Mouse (Mus musculus): ENCODE results near the gene Nat8f6.
"Not testable (repeated sequence)": the region's sequence is repeated elsewhere in the genome, so short reads cannot be mapped to it uniquely, and the experiment has no call there.

Nat8f6 gene

DNA sequence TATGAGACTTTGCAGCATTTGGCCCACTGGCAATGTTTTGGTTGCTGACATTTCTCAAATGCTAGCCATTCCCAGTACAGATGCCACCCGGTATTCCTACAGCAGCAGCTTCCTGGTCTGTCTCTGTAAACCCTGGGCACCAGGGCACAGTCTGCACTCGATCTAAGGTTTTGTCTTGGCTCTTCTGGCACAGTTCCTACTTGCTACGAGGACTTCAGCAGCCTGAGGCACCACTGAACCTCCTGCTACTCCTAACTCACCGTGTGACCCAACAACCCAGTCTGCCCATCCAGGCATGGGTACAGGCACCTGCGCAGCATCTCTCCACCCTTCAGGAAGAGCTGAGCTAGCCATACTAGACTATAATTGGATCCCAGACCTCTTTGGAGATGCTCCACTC is 15.3 kb upstream of the Nat8f6 start:
- not testable (repeated sequence) for DNase-seq (ENCODE audit: low spot score)

DNA sequence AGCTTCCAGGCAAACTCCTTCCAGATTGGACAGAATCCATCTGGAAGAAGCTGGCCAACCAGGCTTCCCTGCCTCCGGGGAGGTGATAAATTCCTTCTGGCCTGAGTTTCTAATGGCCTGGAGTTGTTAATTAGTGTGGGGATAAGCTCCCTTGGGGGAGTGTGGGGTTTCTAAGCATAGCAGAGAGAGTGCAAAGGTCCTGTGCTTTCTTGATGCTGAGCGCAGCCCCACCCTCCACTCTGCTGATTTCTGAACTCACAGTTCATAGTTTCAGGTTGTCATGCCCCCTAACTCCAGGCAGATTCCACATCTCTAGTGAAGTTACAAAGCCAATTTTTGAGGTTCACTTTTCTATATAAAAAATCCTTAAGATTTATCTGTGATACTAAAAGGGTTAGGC is 14.3 kb upstream of the Nat8f6 start:
- DNase-seq (ENCODE audit: low spot score): not testable (repeated sequence)

DNA sequence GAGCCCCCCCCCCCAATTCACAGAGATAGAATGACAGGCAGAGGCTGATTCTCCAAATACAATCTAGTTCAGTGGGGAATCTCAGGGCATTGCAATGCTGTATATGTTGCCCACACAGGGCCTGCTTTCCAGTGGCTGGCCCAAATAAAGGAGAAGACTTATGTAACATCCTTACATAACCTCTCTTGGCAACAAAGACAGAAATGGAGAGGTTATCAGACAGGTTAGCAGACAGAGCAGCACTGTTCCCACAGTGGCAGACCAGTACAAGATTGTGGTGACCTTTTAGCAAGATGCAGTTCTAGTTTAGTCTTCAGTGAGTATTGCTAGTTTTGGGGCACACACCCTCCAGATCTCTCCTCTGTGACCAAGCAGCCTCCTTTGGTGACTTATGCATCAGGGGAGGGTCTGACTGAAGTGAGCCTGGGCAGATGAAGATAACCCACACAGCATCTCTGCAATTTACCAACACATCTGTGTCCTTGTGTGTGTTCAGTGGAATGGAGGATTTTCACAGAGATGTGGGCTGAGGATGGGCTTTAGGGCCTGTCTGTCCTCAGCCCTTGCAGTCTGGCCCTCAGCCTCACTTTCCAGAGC is 13.8 kb upstream of the Nat8f6 start:
- DNase-seq (ENCODE audit: low spot score): not testable (repeated sequence)

DNA sequence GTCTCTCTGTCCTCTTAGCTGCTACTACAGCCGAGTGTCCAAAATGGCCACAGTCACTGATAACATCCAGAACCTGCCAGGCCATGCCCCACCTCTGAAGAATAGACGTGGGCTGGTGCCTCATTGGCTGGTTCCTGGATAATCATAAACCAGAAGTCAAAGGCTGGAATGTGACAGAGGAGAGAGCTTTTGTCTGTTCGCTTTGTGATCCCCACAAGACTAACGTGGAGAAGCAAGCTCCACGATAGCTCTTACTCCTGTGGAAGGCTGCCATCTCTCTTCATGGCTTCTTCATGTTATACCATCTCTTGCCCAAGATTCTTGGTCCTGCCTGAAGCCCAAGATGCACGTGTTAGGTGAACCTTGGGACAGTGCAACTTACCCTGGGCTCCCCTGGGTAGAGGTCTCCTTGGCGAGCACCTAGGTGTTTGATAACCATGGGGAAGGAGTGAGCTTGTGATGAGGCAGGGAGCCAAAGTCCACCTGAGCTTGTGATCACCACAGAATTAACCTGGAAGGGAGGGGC is 11.1 kb upstream of the Nat8f6 start, which contains the start of gene Nat8:
Gene Nat8, minus strand, starts transcription at position 287 of the 526 bp plus-strand sequence.
- DNase-seq (ENCODE audit: low spot score): no peak

DNA sequence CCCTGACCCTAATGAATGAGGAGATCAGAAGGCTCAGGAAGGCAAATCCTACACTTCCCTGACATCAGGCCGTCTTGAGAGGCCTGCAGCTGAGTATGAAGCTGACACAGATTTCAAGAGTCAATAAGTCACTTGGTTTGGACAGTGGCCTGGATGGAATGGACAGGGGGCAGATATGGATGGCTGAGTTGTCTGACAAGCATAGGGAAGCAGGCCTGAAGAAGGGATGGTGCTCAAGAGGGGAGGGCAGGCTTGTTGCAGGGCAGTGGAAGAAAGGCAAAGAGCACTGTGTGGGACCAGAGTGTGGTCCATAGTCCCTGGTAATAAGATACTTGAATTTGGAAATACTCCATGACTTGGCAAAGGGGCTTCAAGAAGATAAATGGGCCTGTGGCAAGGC is 8.7 kb upstream of the Nat8f6 start:
- DNase-seq (ENCODE audit: low spot score): no peak

DNA sequence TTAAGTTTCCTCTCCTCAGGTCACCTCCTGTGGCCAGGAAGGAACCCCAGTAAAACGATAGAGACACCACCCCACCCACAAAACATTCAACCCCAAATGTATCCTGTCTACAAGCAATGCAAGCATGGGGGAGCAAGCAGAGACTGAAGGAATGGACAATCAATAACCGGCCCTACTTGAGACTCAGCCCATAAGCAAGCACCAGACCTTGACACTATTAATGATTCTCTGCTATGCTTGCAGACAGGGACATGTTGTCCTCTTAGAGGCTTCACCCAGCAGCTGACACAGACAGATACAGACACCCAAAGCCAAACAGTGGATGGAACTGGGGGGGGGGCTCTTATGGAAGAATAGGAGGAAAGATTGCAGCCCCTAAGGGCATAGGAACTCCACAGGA is 5.1 kb upstream of the Nat8f6 start:
- no peak for DNase-seq (ENCODE audit: low spot score)

DNA sequence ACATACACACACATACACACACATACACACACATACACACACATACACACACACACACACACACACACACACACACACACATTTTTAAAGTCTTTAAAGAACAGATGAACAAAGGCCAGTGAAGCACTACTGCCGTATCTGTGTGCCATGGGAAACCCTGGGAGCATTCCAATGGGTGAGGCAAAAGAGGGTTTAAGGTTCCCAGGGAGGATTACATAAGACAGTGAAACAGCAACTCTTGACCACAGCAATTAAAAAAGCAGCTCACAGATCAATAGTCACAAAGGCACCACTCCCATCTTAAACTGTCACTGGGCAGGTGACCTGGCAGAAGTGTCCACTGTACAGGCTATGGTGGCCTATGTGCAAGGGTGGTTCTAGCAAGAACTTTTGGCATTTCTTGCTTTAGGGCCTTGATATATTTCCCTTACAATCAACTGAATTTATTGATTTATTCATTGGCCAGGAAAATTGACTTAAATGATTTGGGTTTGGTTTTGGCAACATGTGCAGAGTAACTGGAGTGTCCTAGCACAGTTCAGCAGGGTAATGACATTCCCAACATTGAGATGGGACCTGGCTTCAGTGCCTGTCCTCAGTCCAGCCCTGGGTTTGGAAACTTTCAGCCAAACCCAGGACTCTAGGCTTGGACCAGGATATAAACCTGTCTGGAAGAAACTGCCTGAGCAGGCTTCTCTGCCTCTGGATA is 2.8 kb upstream of the Nat8f6 start:
- no peak for DNase-seq (ENCODE audit: low spot score)

DNA sequence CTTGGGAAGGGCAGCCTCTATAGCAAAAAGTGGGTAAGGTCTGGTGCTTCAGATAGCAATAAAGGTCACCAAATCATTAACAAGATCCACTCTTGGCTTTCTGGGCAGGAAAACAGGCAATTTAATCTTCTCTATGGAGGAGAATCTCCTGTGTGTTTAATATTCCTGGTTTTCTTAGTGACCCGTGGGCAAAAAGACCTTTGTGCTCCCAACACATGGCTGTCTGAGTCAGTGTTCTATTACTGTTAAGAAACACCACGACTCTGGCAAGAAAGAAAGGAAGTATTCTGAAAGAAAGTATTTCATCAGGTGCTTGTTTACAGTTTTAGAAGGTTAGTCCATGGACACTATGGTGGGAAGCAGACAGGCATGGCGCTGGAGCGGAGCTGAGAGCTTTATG is 1.5 kb upstream of the Nat8f6 start:
- DNase-seq (ENCODE audit: low spot score): no peak

DNA sequence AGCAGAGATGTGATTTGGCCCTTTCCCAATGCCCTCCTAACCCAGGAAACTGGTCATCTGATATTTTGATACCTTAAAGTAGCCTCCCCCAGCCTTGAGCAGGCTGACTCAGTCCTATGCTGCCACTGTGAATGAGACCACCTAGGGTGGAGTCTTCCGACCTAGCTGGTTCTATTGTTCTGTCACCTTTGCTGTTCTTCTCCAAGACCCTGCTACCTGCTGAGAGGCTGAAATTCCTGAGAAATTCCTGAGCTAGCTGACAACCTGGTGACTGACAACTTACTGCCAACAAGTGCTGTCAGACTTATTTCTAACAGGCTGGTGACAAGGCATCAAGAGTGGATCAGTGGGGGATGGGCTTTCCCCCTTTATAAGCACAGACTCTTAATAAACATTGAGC is 2.4 kb downstream of the Nat8f6 start:
- DNase-seq (ENCODE audit: low spot score): no peak

DNA sequence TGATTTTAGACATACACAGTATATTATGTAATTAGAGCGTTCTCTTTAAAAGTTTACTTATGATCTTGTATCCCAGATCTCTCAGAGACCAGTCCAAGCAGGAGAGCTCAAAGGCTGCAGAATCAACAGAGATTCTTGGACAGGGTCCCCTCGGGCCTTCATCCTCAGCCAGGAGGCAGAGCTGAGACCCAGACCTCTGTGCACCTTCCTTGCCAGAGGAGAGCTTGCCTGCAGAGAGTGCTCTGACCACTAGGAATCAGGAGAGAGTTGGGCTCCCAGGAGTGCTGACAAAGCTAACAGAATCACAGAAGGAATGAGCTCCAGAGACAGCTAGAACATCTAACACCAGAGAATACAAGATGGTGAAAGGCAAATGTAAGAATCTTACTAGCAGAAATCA is 7.4 kb downstream of the Nat8f6 start:
- DNase-seq (ENCODE audit: low spot score): no peak

DNA sequence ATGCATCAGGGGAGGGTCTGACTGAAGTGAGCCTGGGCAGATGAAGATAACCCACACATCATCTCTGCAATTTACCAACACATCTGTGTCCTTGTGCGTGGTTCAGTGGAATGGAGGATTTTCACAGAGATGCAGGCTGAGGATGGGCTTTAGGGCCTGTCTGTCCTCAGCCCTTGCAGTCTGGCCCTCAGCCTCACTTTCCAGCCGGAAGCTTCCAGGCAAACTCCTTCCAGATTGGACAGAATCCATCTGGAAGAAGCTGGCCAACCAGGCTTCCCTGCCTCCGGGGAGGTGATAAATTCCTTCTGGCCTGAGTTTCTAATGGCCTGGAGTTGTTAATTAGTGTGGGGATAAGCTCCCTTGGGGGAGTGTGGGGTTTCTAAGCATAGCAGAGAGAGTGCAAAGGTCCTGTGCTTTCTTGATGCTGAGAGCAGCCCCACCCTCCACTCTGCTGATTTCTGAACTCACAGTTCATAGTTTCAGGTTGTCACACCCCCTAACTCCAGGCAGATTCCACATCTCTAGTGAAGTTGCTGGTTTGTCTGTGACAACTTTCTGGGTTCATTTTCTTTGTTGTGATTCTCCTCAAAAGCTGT is 9.7 kb downstream of the Nat8f6 start:
- not testable (repeated sequence) for DNase-seq (ENCODE audit: low spot score)

DNA sequence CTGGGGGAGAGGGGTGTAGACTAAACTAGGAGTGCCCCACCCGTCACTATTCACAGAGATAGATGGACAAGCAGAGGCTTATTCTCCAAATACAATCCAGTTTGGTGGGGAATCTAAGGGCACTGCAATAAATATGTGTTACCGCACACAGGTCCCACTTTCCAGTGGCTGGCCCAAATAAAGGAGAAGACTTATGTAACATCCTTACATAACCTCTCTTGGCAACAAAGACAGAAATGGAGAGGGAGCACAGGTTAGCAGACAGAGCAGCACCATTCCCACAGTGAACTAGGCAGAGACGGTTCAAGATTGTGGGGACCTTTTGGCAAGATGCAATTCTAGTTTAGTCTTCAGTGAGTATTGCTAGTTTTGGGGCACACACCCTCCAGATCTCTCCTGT is 10.2 kb downstream of the Nat8f6 start:
- DNase-seq (ENCODE audit: low spot score): not testable (repeated sequence)

DNA sequence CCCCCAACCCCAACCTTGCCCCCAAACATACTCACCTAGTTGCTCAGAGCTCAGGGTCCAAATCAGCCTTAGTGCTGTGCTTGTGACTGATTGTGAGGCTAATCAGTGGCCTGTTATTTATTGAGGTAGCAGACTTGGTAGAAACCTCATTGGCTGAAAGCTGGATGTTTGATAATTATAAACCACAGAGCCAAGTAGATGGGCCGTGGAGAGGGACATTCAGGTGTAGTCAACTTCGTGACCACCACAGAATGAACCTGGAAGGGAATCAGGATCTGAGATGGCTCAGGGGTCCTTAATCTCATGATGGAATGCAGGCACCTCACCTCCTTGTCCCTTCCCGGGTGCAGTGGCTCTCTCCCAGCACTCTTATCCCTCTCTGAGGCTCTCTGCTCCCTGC is 11.0 kb downstream of the Nat8f6 start:
- not testable (repeated sequence) for DNase-seq (ENCODE audit: low spot score)

DNA sequence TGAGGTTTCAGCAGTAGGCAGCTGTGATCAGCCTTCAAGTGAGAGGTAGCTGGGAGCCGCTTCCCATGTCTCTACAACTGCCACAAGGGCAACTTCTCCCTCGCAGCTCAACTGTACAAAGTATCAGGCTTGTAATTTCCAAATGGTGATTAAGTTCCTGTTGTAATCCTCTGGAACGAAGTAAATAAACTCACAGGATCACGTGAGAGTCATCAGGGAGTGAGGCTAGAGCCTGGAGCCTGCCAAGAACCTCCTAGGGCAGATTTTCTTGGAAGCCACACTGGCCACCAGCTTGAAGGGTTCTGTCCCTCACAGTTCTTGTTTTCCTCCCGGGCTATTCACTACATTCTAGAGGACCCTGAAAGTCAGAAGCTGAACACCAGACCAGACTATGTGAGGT is 17.6 kb downstream of the Nat8f6 start:
- DNase-seq (ENCODE audit: low spot score): not testable (repeated sequence)

DNA sequence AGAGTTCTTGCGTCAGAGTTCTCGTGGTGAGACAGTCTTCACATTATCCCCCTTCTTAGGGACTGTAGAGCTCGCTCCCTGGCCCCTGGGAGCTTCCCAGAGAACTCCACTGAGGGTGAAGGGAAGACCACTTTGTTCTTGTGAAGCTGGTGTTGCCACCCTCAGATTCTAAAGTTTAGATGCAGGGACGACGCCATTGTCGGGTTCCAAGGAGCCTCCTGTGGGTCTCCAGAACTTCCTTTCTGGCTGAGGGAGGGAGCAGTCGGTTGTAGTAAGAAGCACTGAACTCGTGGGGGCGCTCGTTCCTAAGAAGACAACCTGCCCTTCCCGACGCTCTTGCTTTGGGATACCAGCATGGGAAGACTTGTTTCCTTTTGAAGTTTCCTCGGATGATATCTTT is 55.2 kb downstream of the Nat8f6 start, which contains the start of gene Nat8f3:
Gene Nat8f3, minus strand, starts transcription at position 223 of the 400 bp plus-strand sequence.
- DNase-seq (ENCODE audit: low spot score): peak; percentile 6

DNA sequence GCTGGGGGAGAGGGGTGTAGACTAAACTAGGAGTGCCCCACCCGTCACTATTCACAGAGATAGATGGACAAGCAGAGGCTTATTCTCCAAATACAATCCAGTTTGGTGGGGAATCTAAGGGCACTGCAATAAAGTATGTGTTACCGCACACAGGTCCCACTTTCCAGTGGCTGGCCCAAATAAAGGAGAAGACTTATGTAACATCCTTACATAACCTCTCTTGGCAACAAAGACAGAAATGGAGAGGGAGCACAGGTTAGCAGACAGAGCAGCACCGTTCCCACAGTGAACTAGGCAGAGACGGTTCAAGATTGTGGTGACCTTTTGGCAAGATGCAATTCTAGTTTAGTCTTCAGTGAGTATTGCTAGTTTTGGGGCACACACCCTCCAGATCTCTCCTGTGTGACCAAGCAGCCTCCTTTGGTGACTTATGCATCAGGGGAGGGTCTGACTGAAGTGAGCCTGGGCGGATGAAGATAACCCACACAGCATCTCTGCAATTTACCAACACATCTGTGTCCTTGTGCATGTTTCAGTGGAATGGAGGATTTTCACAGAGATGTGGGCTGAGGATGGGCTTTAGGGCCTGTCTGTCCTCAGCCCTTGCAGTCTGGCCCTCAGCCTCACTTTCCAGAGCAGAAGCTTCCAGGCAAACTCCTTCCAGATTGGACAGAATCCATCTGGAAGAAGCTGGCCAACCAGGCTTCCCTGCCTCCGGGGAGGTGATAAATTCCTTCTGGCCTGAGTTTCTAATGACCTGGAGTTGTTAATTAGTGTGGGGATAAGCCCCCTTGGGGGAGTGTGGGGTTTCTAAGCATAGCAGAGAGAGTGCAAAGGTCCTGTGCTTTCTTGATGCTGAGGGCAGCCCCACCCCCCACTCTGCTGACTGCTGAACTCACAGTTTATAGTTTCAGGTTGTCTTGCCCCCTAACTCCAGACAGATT is 57.4 kb downstream of the Nat8f6 start:
- not testable (repeated sequence) for DNase-seq (ENCODE audit: low spot score)

DNA sequence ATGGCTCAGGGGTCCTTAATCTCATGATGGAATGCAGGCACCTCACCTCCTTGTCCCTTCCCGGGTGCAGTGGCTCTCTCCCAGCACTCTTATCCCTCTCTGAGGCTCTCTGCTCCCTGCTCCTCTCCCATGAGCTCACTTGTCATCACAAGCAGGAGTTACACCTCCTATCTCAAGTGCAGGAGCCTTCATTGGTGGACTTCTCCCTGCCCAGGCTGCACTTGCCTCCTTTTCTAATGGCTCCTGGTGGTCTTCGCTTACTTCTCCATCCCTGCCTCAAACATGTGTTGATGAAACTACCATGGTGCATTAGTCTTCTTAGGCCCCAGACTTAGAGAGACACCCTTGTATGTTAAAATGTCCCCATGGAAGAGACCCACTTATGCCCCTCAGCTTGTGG is 58.1 kb downstream of the Nat8f6 start:
- DNase-seq (ENCODE audit: low spot score): not testable (repeated sequence)
